Mouse (Mus musculus): Measurements from ENCODE around the gene Gpr132. TPM values are rescaled to one million over a fixed set of nuclear protein-coding genes. Genes with fewer than 3 reads are reported as not detected.

The Gpr132 gene
- polyA plus RNA-seq, 1 experiment = 0.06 TPM

GRCm38 (mm10) chr12:112871272-112871671, 3.2 kb upstream of the Gpr132 start:
- Histone ChIP-seq H3K27me3 (ENCODE audit: control insufficient read depth, insufficient read depth, insufficient read length) (no peaks in the 10 kb centered on the region), H3K79me2 (ENCODE audit: control insufficient read depth, insufficient read depth) (no peaks in the 10 kb centered on the region), H3ac (ENCODE audit: control insufficient read depth, insufficient read length, low read depth) (no peak overlapping the region), H3K79me3 (ENCODE audit: low read depth) (no peaks in the 10 kb centered on the region), H3K4me3 (ENCODE audit: insufficient read depth, poor library complexity, severe bottlenecking) (no peak overlapping the region), H3K36me3 (ENCODE audit: control insufficient read depth, insufficient read depth) (no peaks in the 10 kb centered on the region)
- TF ChIP-seq MYOG (IDR thresholded peaks at IDR 0.05; ENCODE audit: control insufficient read depth, extremely low read depth, insufficient read length) = no peak

GRCm38 (mm10) chr12:112870775-112871174, 2.7 kb upstream of the Gpr132 start:
- Histone ChIP-seq H3K79me2 (ENCODE audit: control insufficient read depth, insufficient read depth) (no peaks in the 10 kb centered on the region), H3ac (ENCODE audit: control insufficient read depth, insufficient read length, low read depth) (no peak overlapping the region), H3K4me3 (ENCODE audit: insufficient read depth, poor library complexity, severe bottlenecking) (no peak overlapping the region), H3K27me3 (ENCODE audit: control insufficient read depth, insufficient read depth, insufficient read length) (no peaks in the 10 kb centered on the region), H3K79me3 (ENCODE audit: low read depth) (no peaks in the 10 kb centered on the region), H3K36me3 (ENCODE audit: control insufficient read depth, insufficient read depth) (no peaks in the 10 kb centered on the region)
- TF ChIP-seq MYOD1 (IDR thresholded peaks at IDR 0.05; ENCODE audit: control insufficient read depth, insufficient read length, low read depth) (no peak), USF1 (IDR thresholded peaks at IDR 0.05; ENCODE audit: low read depth) (no peak)

GRCm38 (mm10) chr12:112869783-112870204, 1.8 kb upstream of the Gpr132 start:
- no peaks in the 10 kb centered on the region for H3K79me3 ChIP-seq (ENCODE audit: low read depth)
- H3ac ChIP-seq (ENCODE audit: control insufficient read depth, insufficient read length, low read depth) = no peak overlapping the region
- no peaks in the 10 kb centered on the region for H3K36me3 ChIP-seq (ENCODE audit: control insufficient read depth, insufficient read depth)
- H3K79me2 ChIP-seq (ENCODE audit: control insufficient read depth, insufficient read depth) = no peaks in the 10 kb centered on the region
- TF ChIP-seq MYOD1 (IDR thresholded peaks at IDR 0.05; ENCODE audit: control insufficient read depth, insufficient read length, low read depth) (no peak), MAX (IDR thresholded peaks at IDR 0.05) (no peak), MYOG (IDR thresholded peaks at IDR 0.05; ENCODE audit: control insufficient read depth, extremely low read depth, insufficient read length) (no peak), FOSL1 (IDR thresholded peaks at IDR 0.05; ENCODE audit: insufficient read depth, low read length, poor library complexity, severe bottlenecking) (no peak), CEBPB (IDR thresholded peaks at IDR 0.05; ENCODE audit: low read depth) (no peak), USF1 (IDR thresholded peaks at IDR 0.05; ENCODE audit: low read depth) (no peak), CTCF (IDR thresholded peaks at IDR 0.05; ENCODE audit: control insufficient read depth, insufficient read depth, insufficient read length) (no peak)
- no peaks in the 10 kb centered on the region for H3K27me3 ChIP-seq (ENCODE audit: control insufficient read depth, insufficient read depth, insufficient read length)
- no peak overlapping the region for H3K4me3 ChIP-seq (ENCODE audit: insufficient read depth, poor library complexity, severe bottlenecking)

GRCm38 (mm10) chr12:112867106-112867674, 838 bp downstream of the Gpr132 start:
- no peaks in the 10 kb centered on the region for H3K79me3 ChIP-seq (ENCODE audit: low read depth)
- no peaks in the 10 kb centered on the region for H3K79me2 ChIP-seq (ENCODE audit: control insufficient read depth, insufficient read depth)
- no peak for TF ChIP-seq MYOG (IDR thresholded peaks at IDR 0.05; ENCODE audit: control insufficient read depth, extremely low read depth, insufficient read length)
- no peak for TF ChIP-seq FOSL1 (IDR thresholded peaks at IDR 0.05; ENCODE audit: insufficient read depth, low read length, poor library complexity, severe bottlenecking)
- no peak for TF ChIP-seq MAX (IDR thresholded peaks at IDR 0.05)
- no peak for TF ChIP-seq CTCF (IDR thresholded peaks at IDR 0.05; ENCODE audit: control insufficient read depth, insufficient read depth, insufficient read length)
- TF ChIP-seq USF1 (IDR thresholded peaks at IDR 0.05; ENCODE audit: low read depth) = no peak
- no peak for TF ChIP-seq CEBPB (IDR thresholded peaks at IDR 0.05; ENCODE audit: low read depth)
- no peak for TF ChIP-seq MYOD1 (IDR thresholded peaks at IDR 0.05; ENCODE audit: control insufficient read depth, insufficient read length, low read depth)
- no peak overlapping the region for H3ac ChIP-seq (ENCODE audit: control insufficient read depth, insufficient read length, low read depth)
- H3K27me3 ChIP-seq (ENCODE audit: control insufficient read depth, insufficient read depth, insufficient read length) = no peaks in the 10 kb centered on the region
- no peak overlapping the region for H3K4me3 ChIP-seq (ENCODE audit: insufficient read depth, poor library complexity, severe bottlenecking)
- H3K36me3 ChIP-seq (ENCODE audit: control insufficient read depth, insufficient read depth) = no peaks in the 10 kb centered on the region

- no peaks in the 10 kb centered on the region for H3K36me3 ChIP-seq (ENCODE audit: control insufficient read depth, insufficient read depth)
- no peaks in the 10 kb centered on the region for H3K79me2 ChIP-seq (ENCODE audit: control insufficient read depth, insufficient read depth)
- H3ac ChIP-seq (ENCODE audit: control insufficient read depth, insufficient read length, low read depth) = no peak overlapping the region
- no peak overlapping the region for H3K4me3 ChIP-seq (ENCODE audit: insufficient read depth, poor library complexity, severe bottlenecking)
- no peaks in the 10 kb centered on the region for H3K79me3 ChIP-seq (ENCODE audit: low read depth)
- TF ChIP-seq CTCF (IDR thresholded peaks at IDR 0.05; ENCODE audit: control insufficient read depth, insufficient read depth, insufficient read length) = no peak
- no peak for TF ChIP-seq USF1 (IDR thresholded peaks at IDR 0.05; ENCODE audit: low read depth)
- no peak for TF ChIP-seq MAX (IDR thresholded peaks at IDR 0.05)
- TF ChIP-seq FOSL1 (IDR thresholded peaks at IDR 0.05; ENCODE audit: insufficient read depth, low read length, poor library complexity, severe bottlenecking) = no peak
- TF ChIP-seq CEBPB (IDR thresholded peaks at IDR 0.05; ENCODE audit: low read depth) = no peak
- no peak for TF ChIP-seq MYOG (IDR thresholded peaks at IDR 0.05; ENCODE audit: control insufficient read depth, extremely low read depth, insufficient read length)
- H3K27me3 ChIP-seq (ENCODE audit: control insufficient read depth, insufficient read depth, insufficient read length) = no peaks in the 10 kb centered on the region
Observed at GRCm38 (mm10) chr12:112866467-112867080, 1.5 kb downstream of the Gpr132 start.

GRCm38 (mm10) chr12:112864804-112865203, 3.2 kb downstream of the Gpr132 start:
- Histone ChIP-seq H3K36me3 (ENCODE audit: control insufficient read depth, insufficient read depth) (no peaks in the 10 kb centered on the region), H3K79me3 (ENCODE audit: low read depth) (no peaks in the 10 kb centered on the region), H3ac (ENCODE audit: control insufficient read depth, insufficient read length, low read depth) (no peak overlapping the region), H3K27me3 (ENCODE audit: control insufficient read depth, insufficient read depth, insufficient read length) (no peaks in the 10 kb centered on the region), H3K4me3 (ENCODE audit: insufficient read depth, poor library complexity, severe bottlenecking) (no peak overlapping the region), H3K79me2 (ENCODE audit: control insufficient read depth, insufficient read depth) (no peaks in the 10 kb centered on the region)
- TF ChIP-seq USF1 (IDR thresholded peaks at IDR 0.05; ENCODE audit: low read depth) (no peak), MYOD1 (IDR thresholded peaks at IDR 0.05; ENCODE audit: control insufficient read depth, insufficient read length, low read depth) (no peak), FOSL1 (IDR thresholded peaks at IDR 0.05; ENCODE audit: insufficient read depth, low read length, poor library complexity, severe bottlenecking) (no peak), CTCF (IDR thresholded peaks at IDR 0.05; ENCODE audit: control insufficient read depth, insufficient read depth, insufficient read length) (no peak), CEBPB (IDR thresholded peaks at IDR 0.05; ENCODE audit: low read depth) (no peak), MAX (IDR thresholded peaks at IDR 0.05) (no peak), MYOG (IDR thresholded peaks at IDR 0.05; ENCODE audit: control insufficient read depth, extremely low read depth, insufficient read length) (no peak)

Data from C2C12 (cell line).